Mouse (Mus musculus) E14TG2a.4 (cell line): ENCODE measurements around the gene Rhbdd1.

Experiments used
- H3K27me3 ChIP-seq: 2 replicates; pipeline ENCODE4 v1.6.1; 2014; ENCODE audit warnings: low read length, control low read depth; ENCODE audit not compliant: insufficient read depth
- H3K36me3 ChIP-seq: 2 replicates; pipeline ENCODE4 v1.6.1; 2014; ENCODE audit warnings: low read length, control low read depth; ENCODE audit not compliant: insufficient read depth
- H3K4me1 ChIP-seq: replicated peaks from 2 replicates; pipeline ENCODE4 v1.6.1; 2014; ENCODE audit warnings: low read depth, low read length, control low read depth
- H3K4me3 ChIP-seq: replicated peaks from 2 replicates; pipeline ENCODE4 v1.5.1; 2014; ENCODE audit warnings: mild to moderate bottlenecking, low read length
- H3K9me3 ChIP-seq: 2 replicates; pipeline ENCODE4 v1.6.1; 2014; ENCODE audit warnings: low read length, control low read depth
- CTCF ChIP-seq: conservative IDR thresholded peaks from 2 replicates; pipeline ENCODE4 v1.5.1; 2014; ENCODE audit warnings: low read length
- NANOG ChIP-seq: IDR thresholded peaks from 2 replicates; pipeline ENCODE4 v1.6.1; 2014; ENCODE audit warnings: borderline replicate concordance, low read length, mixed read lengths
- POU5F1 ChIP-seq: IDR thresholded peaks from 2 replicates; pipeline ENCODE4 v1.6.1; 2014; ENCODE audit warnings: low read length, borderline replicate concordance

The Rhbdd1 gene

GRCm38 (mm10) chr1:82298586-82298985, 17.7 kb upstream of the Rhbdd1 start:
- Histone ChIP-seq H3K4me1 (no peaks in the 10 kb centered on the region), H3K27me3 (peaks cover 14% of the 10 kb centered on the region), H3K9me3 (no peaks in the 10 kb centered on the region), H3K4me3 (no peak overlapping the region), H3K36me3 (no peaks in the 10 kb centered on the region)
- TF ChIP-seq POU5F1, result no peak
- no peak for TF ChIP-seq CTCF
- no peak for TF ChIP-seq NANOG

- no peak overlapping the region for H3K4me3 ChIP-seq
- H3K27me3 ChIP-seq, result 0 out of 2 replicates have a peak, but pooled peaks cover 3% of the 10 kb centered on the region
- TF ChIP-seq CTCF (no peak), POU5F1 (no peak), NANOG (no peak)
- H3K4me1 ChIP-seq, result no peaks in the 10 kb centered on the region
- no peaks in the 10 kb centered on the region for H3K9me3 ChIP-seq
- H3K36me3 ChIP-seq, result no peaks in the 10 kb centered on the region
Measured at GRCm38 (mm10) chr1:82304483-82304882, 11.8 kb upstream of the Rhbdd1 start.

GRCm38 (mm10) chr1:82316746-82317126, 484 bp downstream of the Rhbdd1 start:
- no peaks in the 10 kb centered on the region for H3K36me3 ChIP-seq
- H3K27me3 ChIP-seq, result no peaks in the 10 kb centered on the region
- TF ChIP-seq POU5F1, result no peak
- TF ChIP-seq NANOG, result no peak
- no peak for TF ChIP-seq CTCF
- H3K4me3 ChIP-seq, result peak overlapping the region; percentile 95
- peaks cover 4% of the 10 kb centered on the region; the same call in 1 of the 2 replicates for H3K9me3 ChIP-seq
- H3K4me1 ChIP-seq, result peaks cover 18% of the 10 kb centered on the region

GRCm38 (mm10) chr1:82320456-82320855, 4.2 kb downstream of the Rhbdd1 start:
- no peak for TF ChIP-seq CTCF
- TF ChIP-seq NANOG, result no peak
- no peak for TF ChIP-seq POU5F1
- no peaks in the 10 kb centered on the region for H3K27me3 ChIP-seq
- H3K36me3 ChIP-seq, result no peaks in the 10 kb centered on the region

GRCm38 (mm10) chr1:82320864-82321263, 4.6 kb downstream of the Rhbdd1 start:
- H3K9me3 ChIP-seq, result peaks cover 4% of the 10 kb centered on the region; the same call in 1 of the 2 replicates
- no peak overlapping the region for H3K4me3 ChIP-seq
- no peaks in the 10 kb centered on the region for H3K27me3 ChIP-seq
- no peak for TF ChIP-seq CTCF
- TF ChIP-seq NANOG, result no peak
- no peak for TF ChIP-seq POU5F1
- no peaks in the 10 kb centered on the region for H3K36me3 ChIP-seq
- peaks cover 24% of the 10 kb centered on the region for H3K4me1 ChIP-seq

More at GRCm38 (mm10) chr1:82320456-82320855, 4.2 kb downstream of the Rhbdd1 start:
- H3K9me3 ChIP-seq, result peaks cover 4% of the 10 kb centered on the region; the same call in 1 of the 2 replicates
- H3K4me1 ChIP-seq, result peaks cover 26% of the 10 kb centered on the region
- H3K4me3 ChIP-seq, result no peak overlapping the region

- H3K36me3 ChIP-seq, result no peaks in the 10 kb centered on the region
- no peaks in the 10 kb centered on the region for H3K27me3 ChIP-seq
- H3K4me3 ChIP-seq, result no peak overlapping the region
- no peak for TF ChIP-seq CTCF
- no peak for TF ChIP-seq POU5F1
- no peak for TF ChIP-seq NANOG
- peaks cover 4% of the 10 kb centered on the region; the same call in 1 of the 2 replicates for H3K9me3 ChIP-seq
- H3K4me1 ChIP-seq, result peaks cover 21% of the 10 kb centered on the region
Measured at GRCm38 (mm10) chr1:82321441-82321840, 5.2 kb downstream of the Rhbdd1 start.

DNA sequence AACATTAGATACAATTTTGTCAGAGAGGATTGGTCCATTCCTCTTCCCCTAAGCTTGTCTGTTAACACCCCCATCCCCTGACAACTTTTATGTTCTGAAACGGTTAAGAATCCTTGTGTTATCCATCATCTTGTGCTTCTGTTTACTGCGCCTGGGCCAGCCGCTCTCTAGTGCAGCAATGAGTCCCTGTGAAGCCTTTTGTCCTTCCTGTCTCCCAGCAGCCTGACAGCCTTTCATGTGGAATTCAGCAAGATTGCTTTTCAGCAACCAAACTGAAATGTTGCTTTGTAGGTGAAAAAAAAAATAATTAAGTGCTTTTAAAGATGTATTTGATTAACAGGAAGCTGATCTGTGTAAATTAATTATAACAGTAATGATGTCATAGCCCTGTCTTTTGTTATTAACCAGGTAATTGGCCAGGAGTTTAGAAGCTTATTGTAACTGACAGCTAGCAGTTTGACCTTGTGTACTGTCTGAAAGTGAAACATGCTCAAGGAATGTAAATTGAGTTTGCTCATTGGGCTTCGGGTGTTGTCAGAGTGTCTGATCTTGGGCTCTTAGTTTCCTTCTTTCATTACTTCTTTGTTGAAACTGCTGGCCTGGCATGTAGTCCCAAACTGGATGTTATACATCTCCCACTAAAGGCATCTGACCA, 8.0 kb downstream of the Rhbdd1 start:
- TF ChIP-seq CTCF (no peak), POU5F1 (no peak), NANOG (no peak)
- H3K27me3 ChIP-seq, result no peaks in the 10 kb centered on the region

DNA sequence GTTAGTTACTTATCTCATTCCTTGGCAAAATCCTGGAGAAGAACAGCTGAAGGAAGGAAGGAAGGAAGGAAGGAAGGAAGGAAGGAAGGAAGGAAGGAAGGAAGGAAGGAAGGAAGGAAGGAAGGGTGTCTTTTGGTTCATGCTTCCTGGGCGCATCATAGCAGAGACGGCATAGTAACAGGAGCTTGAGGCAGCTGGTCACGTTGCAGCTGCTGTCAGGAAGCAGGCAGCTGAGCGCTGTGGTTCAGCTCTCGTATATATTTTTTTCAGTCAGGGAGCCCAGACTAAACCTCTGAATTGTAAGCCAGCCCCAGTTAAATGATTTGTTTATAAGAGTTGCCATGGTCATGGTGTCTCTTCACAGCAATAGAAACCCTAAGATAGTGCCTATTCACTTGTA, 9.9 kb downstream of the Rhbdd1 start:
- no peak for TF ChIP-seq POU5F1
- no peak for TF ChIP-seq NANOG
- TF ChIP-seq CTCF, result no peak
- Histone ChIP-seq H3K4me1 (peaks cover 8% of the 10 kb centered on the region), H3K36me3 (no peaks in the 10 kb centered on the region), H3K9me3 (peaks cover 4% of the 10 kb centered on the region; the same call in 1 of the 2 replicates), H3K4me3 (no peak overlapping the region), H3K27me3 (no peaks in the 10 kb centered on the region)

More for the DNA sequence above, 8.0 kb downstream of the Rhbdd1 start:
- no peak overlapping the region for H3K4me3 ChIP-seq
- peaks cover 13% of the 10 kb centered on the region for H3K4me1 ChIP-seq
- no peaks in the 10 kb centered on the region for H3K36me3 ChIP-seq
- peaks cover 4% of the 10 kb centered on the region; the same call in 1 of the 2 replicates for H3K9me3 ChIP-seq
